Mouse (Mus musculus): Measurements from ENCODE around the gene Dlgap3.

Gene Dlgap3

DNA sequence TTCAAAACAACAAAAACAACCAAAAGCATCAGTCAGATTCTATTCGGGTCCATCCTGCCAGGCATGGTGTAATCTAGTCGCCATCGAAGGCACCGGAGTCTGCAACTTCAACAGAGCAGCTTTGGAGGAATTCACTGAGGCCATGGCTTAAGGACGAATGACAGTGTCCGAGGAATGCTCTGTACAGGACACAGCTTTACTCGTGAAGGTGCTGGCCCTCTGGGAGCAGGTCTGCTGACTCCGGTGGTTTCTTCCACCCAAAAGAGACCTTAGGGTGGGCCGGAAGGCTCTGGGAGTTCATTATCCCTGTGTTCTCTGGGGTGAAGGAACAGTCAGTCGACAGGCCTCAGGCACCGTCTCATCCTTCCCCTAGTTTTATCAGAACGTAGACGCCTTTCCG, 92.6 kb downstream of the Dlgap3 start:
- DNase-seq (ENCODE audit: low spot score) = no peak

- DNase-seq (ENCODE audit: low spot score) = no peak
These were observed 94.6 kb downstream of the Dlgap3 start for GRCm38 (mm10) chr4:127263438-127264182.

DNA sequence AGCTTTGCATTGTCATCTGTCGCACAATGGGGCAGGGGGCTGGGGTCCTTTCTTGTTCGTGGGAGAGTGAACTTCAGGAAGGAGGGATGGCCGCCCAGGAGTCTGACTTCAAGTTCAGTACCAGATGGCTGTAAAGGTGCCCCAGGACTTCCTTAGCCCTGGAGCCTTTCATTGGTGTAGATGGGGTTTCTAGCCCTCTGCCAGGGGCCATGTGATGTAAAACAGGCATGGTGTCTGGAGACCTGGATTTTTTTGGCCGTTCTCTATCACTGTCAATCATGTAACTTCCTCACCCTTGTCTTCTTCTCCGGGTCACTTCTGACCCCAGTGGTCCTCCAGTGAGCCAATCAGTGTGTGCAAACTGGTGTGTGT, 95.2 kb downstream of the Dlgap3 start:
- DNase-seq (ENCODE audit: low spot score) = no peak

GRCm38 (mm10) chr4:127278451-127279001, 109.5 kb downstream of the Dlgap3 start:
- no peak for DNase-seq (ENCODE audit: low spot score)

DNA sequence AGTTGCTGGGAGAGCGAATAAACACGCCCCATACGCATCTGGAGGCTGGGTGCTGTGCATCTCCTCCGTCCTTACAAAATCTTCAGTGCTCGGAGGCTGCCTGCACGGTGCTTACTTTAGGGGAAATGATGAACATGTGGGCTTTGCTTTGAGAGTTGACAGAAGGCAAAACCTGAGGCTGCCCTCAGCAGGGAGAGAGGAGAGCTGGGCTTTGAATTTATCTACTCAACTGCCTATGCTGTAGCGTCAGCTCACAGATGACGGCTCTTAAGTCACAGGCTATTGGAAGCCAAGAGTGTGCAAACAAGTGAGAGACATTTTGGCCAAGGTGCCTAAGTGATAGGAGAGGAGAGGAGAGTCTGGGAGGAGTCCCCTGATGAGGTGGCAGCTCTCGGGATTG, 110.2 kb downstream of the Dlgap3 start:
- DNase-seq (ENCODE audit: low spot score) = no peak

All from ovary, postnatal 10 days (tissue).